Mouse (Mus musculus) lung, adult 18-20 months (tissue): ENCODE results near the gene Kirrel2.

Experiments used
- DNase-seq, 2 experiments: peaks; one replicate each; pipeline ENCODE4 v3.0.0; 2022; ENCODE audit warnings: mixed read lengths in 2 of 2

The Kirrel2 gene

DNA sequence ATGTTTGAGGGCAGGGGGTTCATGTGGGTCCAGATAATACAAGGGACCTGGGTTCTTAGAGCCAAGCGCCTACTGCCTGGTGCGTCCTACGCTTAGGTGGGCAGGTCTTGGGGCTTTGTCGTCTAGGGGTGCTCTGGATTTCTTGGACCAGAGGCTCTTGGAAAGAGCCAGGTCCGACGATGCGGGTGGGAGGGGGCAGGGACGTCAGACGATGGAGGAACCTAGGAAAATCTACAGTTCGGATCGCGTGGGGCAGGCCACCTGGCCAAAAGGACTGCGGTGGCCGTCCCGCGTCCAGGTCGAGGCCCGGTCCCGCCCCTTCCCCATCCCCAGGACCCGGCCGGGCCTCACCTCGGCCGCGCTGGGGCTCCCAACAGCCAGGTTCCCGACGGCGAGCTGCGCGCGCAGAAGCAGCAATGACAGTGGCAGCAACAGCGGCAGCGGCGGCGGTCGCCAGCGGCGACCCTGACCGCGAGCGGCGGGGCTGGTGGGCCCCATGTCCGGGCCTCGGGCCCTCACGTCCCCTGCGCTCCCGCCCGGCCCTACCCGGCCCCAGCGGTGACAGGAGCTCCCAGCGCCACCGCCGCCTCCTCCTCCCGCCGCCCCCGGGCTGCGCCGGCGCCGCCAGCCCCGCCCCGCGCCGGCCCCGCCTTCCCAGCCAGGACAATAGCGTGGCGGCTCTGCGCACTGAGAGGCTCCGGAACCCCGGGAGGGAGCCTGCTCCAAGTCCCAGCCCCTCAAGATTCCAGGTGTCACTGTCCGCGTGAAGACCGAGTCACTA is 12.3 kb downstream of the Kirrel2 start, which contains the start of gene Aplp1:
TSS of gene Aplp1 (minus strand) at position 565 of the 781 bp plus-strand sequence.
- DNase-seq: peak; percentile 42 to 47

DNA sequence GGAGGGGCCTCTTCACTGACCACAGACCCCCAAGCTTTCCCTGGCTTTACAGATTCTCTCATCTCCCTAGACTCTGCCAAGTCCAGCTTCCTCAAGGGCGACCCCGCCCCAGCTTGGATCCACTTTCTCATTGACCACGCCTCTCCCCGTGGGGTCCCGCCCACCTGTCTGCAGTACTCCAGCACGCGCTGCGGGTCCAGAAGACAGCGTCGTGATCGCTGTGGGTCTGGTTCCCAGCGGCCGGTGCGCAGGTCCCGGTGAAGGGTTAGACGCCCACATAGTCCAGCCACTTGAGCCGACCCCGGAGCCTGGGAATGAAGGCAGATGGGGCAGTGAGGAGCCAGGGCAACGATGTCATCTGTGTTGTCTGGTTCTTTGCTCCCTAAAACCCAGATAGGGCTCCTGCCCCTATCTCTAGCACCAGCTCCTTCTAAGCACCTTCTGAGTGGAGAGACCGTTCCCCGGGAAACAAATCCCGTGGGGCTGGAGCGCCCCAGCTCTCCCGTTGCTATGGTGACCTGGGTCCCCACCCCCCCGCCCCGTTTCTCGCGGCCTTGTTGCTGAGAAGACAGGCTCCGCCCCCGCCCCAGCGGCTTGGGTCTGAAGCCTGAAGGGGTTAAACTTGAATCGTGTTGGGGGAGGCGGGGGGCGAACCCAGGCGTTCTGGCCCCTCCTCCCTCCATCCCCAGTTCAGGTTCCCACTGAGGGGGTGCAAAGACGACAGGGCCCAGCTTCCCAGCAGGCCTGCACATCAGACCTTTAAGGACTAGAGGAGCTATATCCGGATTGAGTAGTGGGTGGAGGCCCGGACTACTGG is 13.1 kb downstream of the Kirrel2 start:
- peak in 1 of 2 experiments; percentile 30 for DNase-seq

DNA sequence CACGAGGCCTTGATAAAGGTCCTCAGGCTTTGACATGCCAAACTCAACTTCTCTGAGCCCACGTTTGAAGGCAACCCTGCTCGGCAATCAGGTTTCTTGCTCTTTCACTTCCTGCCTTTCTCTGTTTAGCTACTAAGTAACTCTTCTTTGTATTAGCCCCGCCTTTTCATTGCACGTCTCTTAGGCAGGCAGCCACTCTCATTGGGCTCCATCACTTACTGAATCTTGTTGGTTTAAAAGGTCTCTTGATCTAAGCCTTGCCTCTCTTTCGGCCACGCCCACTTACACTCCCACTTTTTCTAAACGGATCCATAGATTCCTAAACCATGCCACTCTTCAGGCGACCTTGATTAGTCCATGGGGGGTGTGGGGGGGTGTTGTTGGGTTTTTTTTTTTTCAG is 13.8 kb downstream of the Kirrel2 start:
- DNase-seq: no peak

DNA sequence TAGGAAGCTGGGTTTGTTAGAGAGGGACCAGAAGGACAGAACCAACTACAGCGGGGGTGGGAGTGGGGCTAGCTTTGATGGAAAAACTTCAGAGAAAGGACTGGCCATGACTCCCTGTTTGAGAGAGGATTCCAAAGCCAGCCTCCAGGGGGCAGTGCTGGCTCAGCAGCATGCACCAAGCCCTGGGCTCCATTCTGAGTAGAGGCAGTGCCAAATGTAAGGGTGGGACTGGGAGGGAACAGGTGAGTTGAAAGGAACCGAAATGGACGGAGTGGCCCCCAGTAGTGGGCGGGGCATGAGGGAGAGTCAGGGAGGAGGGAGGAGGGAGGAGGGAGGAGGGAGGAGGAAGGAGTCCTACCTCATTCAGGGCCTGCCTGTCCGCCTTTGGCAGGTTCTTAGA is 16.8 kb downstream of the Kirrel2 start:
- peak in 1 of 2 experiments; percentile 19 for DNase-seq

DNA sequence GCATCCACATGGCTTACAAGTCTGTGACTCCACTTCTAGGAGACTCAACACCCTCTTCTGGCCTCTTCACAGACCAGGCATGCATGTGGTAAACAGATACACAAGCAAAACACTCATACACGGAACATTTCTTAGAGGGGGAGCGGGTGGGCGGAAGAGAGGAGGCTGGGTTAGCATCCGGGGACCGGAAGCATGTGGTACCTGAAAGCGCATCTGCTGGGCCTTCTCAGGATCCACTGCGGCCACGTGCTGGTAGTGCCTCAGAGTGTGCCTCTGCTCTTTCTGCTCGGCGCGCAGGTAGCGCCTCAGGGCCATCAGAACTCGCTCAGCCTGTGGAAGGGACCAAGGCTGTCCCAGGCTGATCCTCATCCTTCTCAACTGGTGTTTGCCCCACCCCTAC is 17.8 kb downstream of the Kirrel2 start:
- no peak for DNase-seq

DNA sequence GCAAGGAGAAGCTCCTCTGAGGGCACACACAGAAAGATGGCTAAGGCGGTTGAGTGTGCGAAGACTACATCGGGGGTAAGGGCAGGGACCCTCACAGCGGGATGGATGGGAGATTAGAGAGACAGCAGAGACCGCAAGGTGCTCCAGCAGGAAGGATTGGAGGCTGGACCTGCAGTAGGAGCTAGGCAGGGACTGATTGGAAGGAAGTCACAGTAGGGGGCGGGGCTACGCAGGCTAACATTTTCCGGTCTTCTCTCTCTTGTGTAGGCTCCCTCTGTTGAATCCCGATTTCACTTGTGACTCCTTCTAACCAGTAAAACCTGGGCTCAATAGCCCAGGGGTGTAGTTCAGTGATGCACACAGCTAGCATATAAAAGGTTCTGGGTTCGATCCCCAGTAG is 20.6 kb downstream of the Kirrel2 start:
- no peak for DNase-seq

DNA sequence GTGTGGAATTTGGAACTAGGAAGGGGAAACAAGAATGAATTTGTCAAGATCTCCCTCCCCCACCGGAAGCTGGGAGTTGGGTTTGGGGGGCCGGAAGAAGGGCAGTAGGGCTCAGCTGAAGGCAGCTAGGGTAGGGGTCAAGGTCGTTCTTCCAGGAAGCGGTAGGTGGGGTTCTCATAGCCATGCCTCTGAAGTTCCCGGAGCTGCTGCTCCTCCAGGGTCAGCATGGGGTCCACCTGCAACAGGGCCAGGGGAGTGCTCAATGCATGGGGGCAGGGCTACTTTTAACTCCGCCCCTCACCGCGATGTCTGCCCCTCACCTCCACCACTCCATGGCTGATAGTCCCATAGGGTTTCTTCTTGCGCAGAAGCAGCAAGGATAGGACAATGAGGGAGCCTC is 22.3 kb downstream of the Kirrel2 start:
- no peak for DNase-seq

DNA sequence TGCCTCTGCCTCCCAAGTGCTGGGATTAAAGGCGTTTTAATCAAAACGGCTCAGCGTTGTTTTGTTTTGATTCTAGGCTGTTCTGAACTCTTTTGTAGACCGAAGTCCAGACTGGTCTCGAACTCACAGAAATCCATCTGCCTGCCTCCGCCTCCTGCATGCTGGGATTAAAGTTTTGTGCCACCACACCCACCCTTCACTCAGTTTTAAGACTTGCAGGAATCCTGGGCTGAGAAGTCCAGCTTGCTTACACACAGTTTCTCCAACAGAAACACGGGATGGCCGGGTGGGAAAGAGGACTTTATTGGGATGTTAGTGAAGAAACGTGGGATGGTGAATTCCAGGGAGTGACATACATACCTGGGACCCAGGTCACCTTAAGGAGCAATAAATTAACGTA is 22.8 kb downstream of the Kirrel2 start:
- no peak for DNase-seq

DNA sequence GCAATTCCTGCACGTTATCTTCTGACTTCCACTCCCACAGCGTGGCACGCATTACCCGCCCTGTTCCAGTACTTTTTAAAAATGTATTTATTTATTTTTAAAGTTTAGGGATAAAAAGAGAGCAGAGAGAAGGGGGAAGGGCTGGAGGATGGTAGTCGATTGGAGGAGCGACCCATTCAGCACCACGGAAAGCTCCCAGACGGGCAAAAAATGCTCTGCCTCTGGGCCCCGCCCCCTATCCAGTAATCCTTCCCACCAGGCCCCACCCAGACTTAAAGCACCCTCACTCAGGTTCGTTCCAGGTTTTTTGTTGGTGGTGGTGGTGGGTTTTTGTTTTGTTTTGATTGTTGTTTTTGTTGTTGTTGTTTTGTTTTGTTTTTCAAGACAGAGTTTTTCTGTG is 23.3 kb downstream of the Kirrel2 start:
- DNase-seq: peak in 1 of 2 experiments; percentile 34

DNA sequence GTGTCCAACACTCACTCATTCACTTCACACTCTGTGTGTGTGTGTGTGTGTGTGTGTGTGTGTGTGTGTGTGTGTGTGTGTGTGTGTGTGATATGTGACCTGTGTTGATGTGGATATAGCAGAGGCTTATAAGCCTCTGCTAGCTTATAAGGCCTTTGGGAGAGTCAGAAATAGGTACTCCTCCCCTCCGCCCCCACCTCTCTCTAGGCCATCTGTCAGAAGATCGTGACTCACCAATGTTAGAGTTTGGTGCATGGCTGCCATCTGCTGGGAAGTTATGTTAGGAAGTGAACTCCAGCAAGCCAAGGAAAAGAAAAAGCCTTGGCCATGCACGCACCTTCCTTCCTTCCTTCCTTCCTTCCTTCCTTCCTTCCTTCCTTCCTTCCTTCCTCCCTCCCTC is 25.7 kb downstream of the Kirrel2 start:
- peak; percentile 45 to 48 for DNase-seq

DNA sequence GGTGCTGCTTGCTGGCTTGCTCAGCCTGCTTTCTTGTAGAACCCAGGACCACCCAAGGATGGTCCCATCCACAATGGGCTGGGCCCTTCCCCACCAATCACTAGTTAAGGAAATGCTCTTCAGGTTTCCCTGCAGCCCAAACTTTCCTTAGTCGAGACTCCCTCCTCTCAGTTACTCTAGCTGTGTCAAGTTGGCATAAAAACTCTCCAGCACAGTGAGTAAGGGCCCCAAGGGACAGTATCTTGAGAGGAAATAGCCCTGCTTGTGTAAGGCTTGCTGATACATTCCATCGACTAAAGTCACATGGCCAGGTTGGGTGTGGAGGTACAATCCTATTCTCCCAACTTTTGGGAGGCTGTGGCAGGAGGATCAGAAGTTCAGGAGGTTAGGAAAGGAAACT is 27.3 kb downstream of the Kirrel2 start:
- no peak for DNase-seq

DNA sequence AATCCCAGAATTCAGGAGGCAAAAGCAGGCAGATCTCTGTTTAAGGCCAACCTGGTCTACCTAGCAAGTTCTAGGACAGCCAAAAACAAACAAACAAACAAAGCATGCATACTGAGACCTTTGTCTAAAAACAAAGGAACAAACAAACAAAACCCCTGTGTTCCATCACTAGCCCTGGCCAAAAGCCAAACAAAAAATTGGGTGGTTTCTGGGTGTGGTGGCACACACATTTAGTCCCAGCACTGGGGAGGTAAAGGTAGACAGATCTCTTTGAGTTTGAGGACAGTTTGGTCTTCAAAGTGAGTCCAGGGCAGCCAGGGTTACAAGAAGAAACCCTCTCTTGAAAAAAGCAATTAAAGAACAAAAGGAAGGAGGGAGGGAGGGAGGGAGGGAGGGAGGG is 28.2 kb downstream of the Kirrel2 start:
- no peak for DNase-seq

DNA sequence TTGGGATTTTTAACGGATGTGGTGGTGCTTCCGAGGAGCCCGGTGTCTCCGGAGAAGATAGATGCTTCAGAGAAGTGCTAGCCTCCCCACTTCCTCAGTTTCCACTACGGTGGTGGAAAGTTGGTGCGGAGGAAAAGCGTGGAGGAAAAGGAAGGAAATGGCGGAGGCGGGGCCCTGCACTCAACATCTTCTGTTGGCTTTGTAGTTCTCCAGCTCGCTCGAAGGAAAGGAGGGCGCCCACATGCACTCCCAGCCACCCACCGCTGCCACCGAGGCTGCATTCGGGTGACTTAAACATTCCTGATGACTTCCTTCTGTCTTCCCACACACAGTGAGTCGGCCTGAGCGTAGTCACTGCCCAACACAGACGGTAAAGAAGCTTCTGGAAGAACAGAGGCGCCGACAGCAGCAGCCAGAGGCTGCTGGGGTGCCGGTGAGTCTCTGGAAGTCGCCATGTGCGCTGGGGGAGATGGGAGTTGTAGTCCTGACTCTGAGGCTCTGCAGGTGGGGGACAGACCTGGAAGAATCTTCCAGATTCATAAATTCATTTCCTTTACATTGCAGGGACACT is 34.3 kb downstream of the Kirrel2 start:
- peak; percentile 26 to 62 for DNase-seq

DNA sequence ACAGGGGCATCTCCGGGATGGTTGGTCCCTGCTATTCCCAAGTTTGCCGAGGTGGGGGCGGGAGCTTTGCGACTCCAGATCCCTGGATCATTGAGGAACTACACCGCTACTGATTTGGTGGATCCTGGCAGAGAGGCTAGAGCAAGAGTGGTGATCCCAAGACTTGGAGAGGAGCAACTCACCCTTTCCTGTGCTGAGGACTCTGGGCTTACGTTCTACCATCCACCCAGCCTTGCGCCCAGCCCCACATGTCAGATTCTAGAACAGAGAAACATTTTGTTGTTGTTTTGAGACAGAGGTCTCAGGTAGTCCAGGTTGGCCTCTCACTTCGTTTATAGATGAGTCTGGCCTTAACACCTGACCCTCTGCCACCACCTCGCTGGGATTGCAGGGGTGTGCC is 34.9 kb downstream of the Kirrel2 start:
- no peak for DNase-seq

DNA sequence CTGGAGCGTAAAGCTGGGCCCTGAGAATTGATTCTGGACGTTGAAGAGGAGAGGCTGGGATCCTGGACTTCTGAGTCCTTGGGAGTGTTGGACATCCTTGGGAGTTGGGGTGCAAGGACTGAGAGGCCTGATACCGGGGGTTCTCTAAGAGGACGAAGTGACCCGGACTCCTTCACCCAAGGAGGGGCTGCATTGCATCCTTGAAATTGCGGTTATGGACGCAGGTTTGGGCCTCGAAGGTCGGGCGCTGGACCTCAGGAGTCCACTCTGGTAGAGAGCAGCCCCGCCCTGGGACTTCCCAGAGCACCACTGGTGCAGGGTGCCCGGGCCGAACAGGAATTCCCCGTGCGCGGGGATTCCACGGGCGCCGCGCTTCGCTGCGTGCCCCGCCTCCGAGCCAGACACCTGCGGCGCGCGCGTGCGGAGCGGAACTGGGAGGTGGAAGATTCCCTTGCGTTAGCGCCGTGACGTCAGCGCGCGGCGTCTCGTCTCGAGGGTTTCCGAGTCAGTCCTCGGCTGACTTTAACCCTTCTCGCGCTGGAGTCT is 35.5 kb downstream of the Kirrel2 start:
- DNase-seq: peak; percentile 89 to 90

DNA sequence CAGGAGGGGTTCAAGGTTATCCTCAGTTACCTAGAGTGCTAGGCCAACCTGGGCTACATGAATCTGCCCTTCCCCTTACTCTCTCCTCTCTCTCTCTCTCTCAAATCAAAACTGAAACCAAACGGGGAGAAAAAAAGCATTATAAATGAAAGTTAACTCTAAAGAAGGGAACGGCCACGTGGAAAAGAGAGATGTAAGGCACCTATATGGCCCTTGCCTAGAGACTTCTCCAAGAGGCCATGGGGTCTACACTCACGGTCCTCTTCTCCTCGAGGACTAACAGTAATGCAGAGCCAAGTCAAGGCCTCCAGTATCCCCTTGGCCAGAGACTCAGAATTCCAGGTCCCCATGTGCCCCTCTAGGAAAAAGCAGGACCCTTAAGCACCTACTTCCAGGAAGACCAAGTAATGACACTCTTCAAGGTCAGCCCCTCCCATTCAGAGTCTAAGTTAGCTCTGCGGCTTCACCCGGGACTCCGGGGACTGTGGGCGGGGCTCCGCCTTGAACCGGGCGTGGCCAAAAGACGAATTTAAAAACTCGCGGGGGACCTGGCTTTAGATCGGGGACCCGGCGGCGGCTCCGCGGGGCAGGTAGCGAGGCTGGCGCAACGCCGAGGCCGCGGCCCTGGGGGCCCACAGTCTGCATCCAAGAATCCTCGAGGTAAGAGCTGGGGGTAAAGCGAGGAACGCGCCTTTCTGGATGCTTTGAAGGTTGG is 36.2 kb downstream of the Kirrel2 start, which contains the start of gene Nfkbid:
TSS of gene Nfkbid (plus strand) at position 558 of the 715 bp plus-strand sequence.
- DNase-seq: peak; percentile 81 to 85

DNA sequence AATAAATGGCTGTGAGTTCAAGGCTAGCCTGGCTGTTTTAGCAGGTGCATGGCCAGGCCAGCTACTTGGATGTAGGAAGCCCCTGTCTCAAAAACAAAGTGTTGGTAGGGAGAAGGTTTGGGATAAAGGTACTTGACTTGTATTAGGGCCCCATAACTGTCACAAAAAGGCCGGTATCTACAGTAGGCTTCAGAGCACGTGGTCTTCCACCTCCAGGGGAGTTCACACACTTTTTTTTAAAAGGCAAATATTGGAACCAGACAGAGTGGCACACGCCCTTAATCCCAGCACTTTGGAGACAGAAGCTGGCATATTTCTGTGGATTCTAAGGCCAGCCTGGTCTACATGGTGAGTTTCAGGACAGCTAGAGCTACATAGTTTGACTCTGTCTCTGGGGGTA is 36.8 kb downstream of the Kirrel2 start:
- no peak for DNase-seq

DNA sequence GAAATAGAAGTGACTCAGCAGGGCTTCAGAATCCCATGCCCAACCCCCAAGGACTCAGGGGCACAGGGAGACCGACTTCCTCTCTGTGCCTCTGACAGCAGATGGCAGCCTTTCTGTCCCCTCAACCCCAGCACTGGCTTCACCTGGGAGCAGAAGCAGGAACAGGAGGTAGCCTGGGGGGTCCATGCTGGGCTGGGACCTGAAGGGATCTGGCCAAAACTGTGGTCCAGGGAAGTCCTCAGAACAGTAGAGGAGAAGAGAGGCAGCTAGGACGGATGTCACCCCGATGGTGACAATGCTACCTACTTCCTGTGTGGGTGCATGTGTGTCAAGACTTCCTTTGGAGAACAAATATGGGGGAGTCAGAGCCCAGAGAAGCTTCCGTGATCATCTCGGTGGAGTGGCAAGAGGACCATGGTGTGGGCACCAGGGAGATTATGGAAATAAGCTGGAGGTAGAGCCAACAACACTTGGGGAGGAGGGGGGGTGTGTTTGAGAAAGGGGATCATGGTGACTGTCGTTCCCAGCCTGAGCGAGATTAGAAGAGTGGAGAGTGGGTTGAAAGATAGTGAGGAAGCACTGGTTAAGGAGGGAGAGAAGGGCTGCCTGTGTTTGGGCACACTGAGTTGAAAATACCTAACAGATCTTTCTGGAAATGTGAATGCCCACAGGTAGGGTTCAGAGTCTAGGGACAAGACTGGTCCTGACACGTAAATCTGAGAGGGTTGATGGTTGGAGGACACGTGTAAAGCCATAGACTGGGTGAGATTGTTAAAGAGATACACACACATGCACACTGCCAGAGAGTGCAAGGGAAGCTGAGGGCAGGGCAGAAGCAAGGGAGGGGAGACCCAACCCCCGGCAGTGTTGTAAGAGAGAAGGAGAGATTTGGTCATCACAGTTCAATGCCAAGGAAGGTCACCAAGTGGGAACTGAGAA is 37.7 kb downstream of the Kirrel2 start, which contains the start of gene Hcst:
TSS of gene Hcst (minus strand) at position 294 of the 939 bp plus-strand sequence.
- peak; percentile 43 to 52 for DNase-seq

DNA sequence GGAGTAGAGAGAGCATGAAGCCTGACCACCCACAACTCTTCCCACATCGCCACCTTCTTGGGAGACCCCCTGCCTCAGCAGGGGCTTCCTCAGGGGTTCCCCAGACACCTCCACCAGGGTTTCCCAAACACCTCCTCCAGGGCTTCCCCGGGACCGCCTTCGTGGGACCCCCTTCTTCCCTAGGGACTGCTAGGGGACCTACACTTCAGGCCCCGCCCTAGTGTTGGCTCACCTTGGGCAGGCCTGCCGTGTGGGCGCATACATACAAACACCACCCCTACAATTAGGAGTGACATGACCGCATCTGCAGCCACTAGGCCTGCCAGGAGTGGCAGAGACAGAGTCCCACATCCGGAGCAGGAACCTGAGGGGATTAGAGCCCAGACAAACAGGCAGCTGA is 39.6 kb downstream of the Kirrel2 start:
- no peak for DNase-seq

DNA sequence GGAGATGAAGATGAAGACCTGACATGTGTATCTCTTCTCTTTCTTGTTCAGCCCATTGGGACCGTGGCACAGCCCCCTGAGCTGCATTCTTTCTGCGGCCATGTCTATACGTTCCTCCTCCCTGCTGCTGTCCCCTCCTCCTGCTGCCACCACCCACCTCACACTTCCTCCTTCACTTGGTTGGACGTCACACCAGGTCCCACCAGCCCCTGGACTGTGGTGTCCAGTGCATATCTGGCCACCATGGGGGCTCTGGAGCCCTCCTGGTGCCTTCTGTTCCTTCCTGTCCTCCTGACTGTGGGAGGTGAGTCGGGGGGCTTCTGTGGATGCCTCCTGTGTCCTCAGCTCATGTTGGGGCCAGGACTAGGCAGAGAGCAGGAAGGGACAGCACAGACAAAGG is 43.9 kb downstream of the Kirrel2 start, which contains the start of gene Tyrobp:
TSS of gene Tyrobp (plus strand) at position 165 of the 400 bp plus-strand sequence.
- DNase-seq: peak in 1 of 2 experiments; percentile 56

DNA sequence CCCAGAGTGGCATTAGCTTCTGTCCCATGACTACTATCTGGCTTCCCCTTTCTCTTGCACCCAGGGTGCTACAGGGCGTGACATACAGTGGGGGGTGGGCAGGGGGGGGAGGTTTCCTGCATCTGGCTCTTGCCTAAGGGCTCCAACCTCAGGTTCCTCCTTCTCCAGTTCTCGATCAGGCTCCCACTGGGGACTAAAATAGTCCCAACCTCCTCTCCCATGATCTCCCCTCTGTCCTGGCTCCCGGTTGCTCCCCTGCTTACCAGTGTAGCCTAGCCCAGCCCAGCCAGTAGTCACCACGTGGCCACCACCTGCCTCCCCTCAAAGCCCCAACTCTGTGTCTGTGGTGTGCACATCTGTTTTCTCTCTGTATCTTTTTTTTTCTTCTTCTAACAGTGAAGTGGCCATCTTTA is 44.7 kb downstream of the Kirrel2 start:
- DNase-seq: peak in 1 of 2 experiments; percentile 42
